Mouse (Mus musculus): ENCODE measurements at regions not wholly inside any gene's neighbourhood (a gene's known extent, or its start where the extent isn't known, plus 50 kb on each side); places are given as distances from the start of the nearest gene placed in this dataset.

GRCm38 (mm10) chr10:97966931-97967330 is 240.4 kb upstream of the C030005K15Rik start:
- Histone ChIP-seq H3K36me3 (ENCODE audit: control insufficient read depth, insufficient read depth, low read length) (no peaks in the 10 kb centered on the region), H3K27me3 (ENCODE audit: control insufficient read depth, insufficient read depth, low read length) (no peaks in the 10 kb centered on the region), H3K4me3 (ENCODE audit: control insufficient read depth, insufficient read depth, low read length) (no peak overlapping the region), H3K4me1 (replicated peaks; ENCODE audit: control insufficient read depth, insufficient read depth, low read length) (no peaks in the 10 kb centered on the region), H3K27ac (ENCODE audit: control insufficient read depth, insufficient read depth, low read length) (no peak overlapping the region)
- 89% methylated on average over 2 of the region's 2 CpGs for WGBS
- no peak for TF ChIP-seq CTCF (IDR thresholded peaks at IDR 0.05; ENCODE audit: borderline replicate concordance, control insufficient read depth, extremely low read depth, insufficient read depth, low read length, poor library complexity)
- TF ChIP-seq POLR2A (IDR thresholded peaks at IDR 0.05; ENCODE audit: control insufficient read depth, extremely low read depth, insufficient read depth, low read length, poor library complexity), result no peak
- DNase-seq, result no peak

DNA sequence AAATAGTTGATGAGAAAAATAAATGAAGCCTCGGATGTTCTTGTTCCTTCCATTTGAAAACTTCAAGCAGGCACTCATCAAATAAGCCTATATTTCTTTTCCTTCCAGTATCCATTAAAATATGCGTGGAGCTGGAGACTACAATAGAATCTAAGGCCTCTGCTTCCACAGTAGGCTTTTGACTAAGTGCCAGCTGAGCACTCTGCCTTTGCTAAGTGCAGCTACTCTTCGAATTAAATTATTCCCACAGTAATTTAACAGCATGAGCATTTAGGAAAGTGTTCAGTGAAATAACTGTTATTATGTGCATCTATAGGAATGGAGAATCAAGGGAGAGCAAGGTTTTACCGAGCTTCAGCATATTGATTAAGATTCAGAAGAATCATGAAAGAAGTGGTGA is 280.5 kb upstream of the C030005K15Rik start:
- TF ChIP-seq POLR2A (IDR thresholded peaks at IDR 0.05; ENCODE audit: control insufficient read depth, extremely low read depth, insufficient read depth, low read length, poor library complexity) (no peak), CTCF (IDR thresholded peaks at IDR 0.05; ENCODE audit: borderline replicate concordance, control insufficient read depth, extremely low read depth, insufficient read depth, low read length, poor library complexity) (no peak)
- Histone ChIP-seq H3K4me3 (ENCODE audit: control insufficient read depth, insufficient read depth, low read length) (no peak overlapping the region), H3K4me1 (replicated peaks; ENCODE audit: control insufficient read depth, insufficient read depth, low read length) (no peaks in the 10 kb centered on the region), H3K36me3 (ENCODE audit: control insufficient read depth, insufficient read depth, low read length) (no peaks in the 10 kb centered on the region), H3K27ac (ENCODE audit: control insufficient read depth, insufficient read depth, low read length) (no peak overlapping the region), H3K27me3 (ENCODE audit: control insufficient read depth, insufficient read depth, low read length) (no peaks in the 10 kb centered on the region)
- WGBS, result 66% methylated on average over 4 of the region's 4 CpGs
- no peak for DNase-seq

DNA sequence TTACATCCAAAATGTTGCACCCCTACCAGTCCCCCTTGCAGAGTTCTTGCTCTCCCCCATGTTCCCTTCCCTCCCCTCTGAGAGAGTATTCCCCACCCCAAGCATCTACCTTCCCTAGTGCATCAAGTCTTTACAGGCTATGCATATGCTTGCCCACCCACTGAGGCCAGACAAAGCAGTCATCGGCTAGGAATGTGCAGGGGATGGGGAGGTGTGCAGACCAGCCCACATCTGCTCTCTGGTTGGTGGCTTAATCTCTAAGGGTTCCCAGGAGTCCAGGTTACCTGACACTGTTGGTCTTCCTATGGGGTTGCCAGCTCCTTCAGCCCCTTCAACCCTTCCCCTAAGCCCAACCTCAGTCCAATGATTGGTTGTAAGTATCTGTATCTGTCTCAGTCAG is 281.8 kb upstream of the C030005K15Rik start:
- Histone ChIP-seq H3K36me3 (ENCODE audit: control insufficient read depth, insufficient read depth, low read length) (no peaks in the 10 kb centered on the region), H3K27ac (ENCODE audit: control insufficient read depth, insufficient read depth, low read length) (no peak overlapping the region), H3K4me1 (replicated peaks; ENCODE audit: control insufficient read depth, insufficient read depth, low read length) (no peaks in the 10 kb centered on the region), H3K4me3 (ENCODE audit: control insufficient read depth, insufficient read depth, low read length) (no peak overlapping the region), H3K27me3 (ENCODE audit: control insufficient read depth, insufficient read depth, low read length) (no peaks in the 10 kb centered on the region)
- 52% methylated on average over 1 of the region's 1 CpGs for WGBS
- TF ChIP-seq CTCF (IDR thresholded peaks at IDR 0.05; ENCODE audit: borderline replicate concordance, control insufficient read depth, extremely low read depth, insufficient read depth, low read length, poor library complexity), result no peak
- TF ChIP-seq POLR2A (IDR thresholded peaks at IDR 0.05; ENCODE audit: control insufficient read depth, extremely low read depth, insufficient read depth, low read length, poor library complexity), result no peak
- DNase-seq, result no peak

DNA sequence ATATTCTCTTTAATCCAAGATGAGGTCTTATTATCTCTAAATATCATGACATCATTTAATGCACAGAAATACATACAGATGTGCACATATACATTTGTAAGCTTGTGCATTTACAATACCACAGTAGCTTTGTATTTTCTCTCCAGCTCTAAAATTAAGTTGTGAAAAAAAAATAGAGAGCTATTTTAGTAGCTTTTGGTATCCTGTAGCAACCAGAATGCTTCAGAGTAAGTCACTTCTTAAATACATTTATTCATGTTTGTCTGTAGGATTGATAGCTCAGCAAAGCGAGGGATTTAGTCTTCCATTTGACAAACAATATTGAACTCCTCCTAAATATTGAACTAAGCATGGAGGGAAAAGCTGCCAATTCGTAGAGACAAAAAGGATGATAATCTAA is 286.4 kb upstream of the C030005K15Rik start:
- no peaks in the 10 kb centered on the region for H3K27me3 ChIP-seq (ENCODE audit: control insufficient read depth, insufficient read depth, low read length)
- no peak for DNase-seq
- no peaks in the 10 kb centered on the region for H3K4me1 ChIP-seq (replicated peaks; ENCODE audit: control insufficient read depth, insufficient read depth, low read length)
- TF ChIP-seq POLR2A (IDR thresholded peaks at IDR 0.05; ENCODE audit: control insufficient read depth, extremely low read depth, insufficient read depth, low read length, poor library complexity) (no peak), CTCF (IDR thresholded peaks at IDR 0.05; ENCODE audit: borderline replicate concordance, control insufficient read depth, extremely low read depth, insufficient read depth, low read length, poor library complexity) (no peak)
- H3K4me3 ChIP-seq (ENCODE audit: control insufficient read depth, insufficient read depth, low read length), result no peak overlapping the region
- no peak overlapping the region for H3K27ac ChIP-seq (ENCODE audit: control insufficient read depth, insufficient read depth, low read length)
- no peaks in the 10 kb centered on the region for H3K36me3 ChIP-seq (ENCODE audit: control insufficient read depth, insufficient read depth, low read length)
- WGBS, result 82% methylated on average over 2 of the region's 2 CpGs

DNA sequence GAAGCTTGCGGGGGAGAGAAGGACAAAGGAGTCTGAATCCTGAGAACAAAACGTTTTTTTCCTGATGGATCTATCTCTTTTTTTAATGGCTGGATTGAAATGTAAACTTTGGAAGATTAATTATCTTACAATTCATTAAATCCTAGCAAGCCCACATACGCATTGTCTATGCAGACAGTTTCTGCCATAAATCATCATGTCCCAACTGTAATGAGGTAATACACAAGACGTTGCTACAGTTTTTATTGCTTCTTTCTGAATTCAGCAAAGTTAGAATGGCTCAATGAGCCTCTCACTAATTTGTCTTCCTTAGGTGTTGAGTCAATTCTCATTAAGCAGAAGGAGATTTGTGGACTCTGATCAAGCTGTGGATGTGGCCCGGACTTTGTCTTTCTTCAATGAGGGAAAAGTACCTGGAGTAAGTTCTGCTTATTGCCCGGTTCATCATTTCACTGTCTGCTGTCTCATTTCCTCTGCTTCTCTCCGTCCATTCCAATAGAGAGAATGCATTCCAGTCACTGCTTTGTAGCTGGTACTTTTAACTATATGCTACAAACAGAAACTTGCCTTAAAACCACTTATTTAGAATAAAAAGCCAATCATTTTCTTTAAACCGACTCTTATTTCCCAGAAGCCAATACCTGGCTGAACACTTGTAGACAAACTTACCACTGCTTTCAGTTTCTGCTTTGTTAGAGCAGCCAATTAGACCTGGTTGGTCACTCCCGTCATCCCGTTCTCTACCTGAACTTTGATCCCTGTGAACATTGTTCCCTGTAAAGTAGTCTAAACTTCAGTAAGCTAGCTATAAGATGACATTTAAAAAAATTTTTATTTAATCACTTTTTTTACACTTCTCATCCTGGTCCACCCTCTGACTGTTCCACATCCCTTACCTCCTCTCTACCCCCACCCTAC is 288.7 kb upstream of the C030005K15Rik start:
- H3K27me3 ChIP-seq (ENCODE audit: control insufficient read depth, insufficient read depth, low read length), result no peaks in the 10 kb centered on the region
- no peak for DNase-seq
- no peak overlapping the region for H3K4me3 ChIP-seq (ENCODE audit: control insufficient read depth, insufficient read depth, low read length)
- no peak for TF ChIP-seq CTCF (IDR thresholded peaks at IDR 0.05; ENCODE audit: borderline replicate concordance, control insufficient read depth, extremely low read depth, insufficient read depth, low read length, poor library complexity)
- TF ChIP-seq POLR2A (IDR thresholded peaks at IDR 0.05; ENCODE audit: control insufficient read depth, extremely low read depth, insufficient read depth, low read length, poor library complexity), result no peak
- H3K36me3 ChIP-seq (ENCODE audit: control insufficient read depth, insufficient read depth, low read length), result no peaks in the 10 kb centered on the region
- no peaks in the 10 kb centered on the region for H3K4me1 ChIP-seq (replicated peaks; ENCODE audit: control insufficient read depth, insufficient read depth, low read length)
- H3K27ac ChIP-seq (ENCODE audit: control insufficient read depth, insufficient read depth, low read length), result no peak overlapping the region
- 83% methylated on average over 10 of the region's 10 CpGs for WGBS

GRCm38 (mm10) chr10:98016596-98017304 is 290.2 kb upstream of the C030005K15Rik start:
- no peaks in the 10 kb centered on the region for H3K4me1 ChIP-seq (replicated peaks; ENCODE audit: control insufficient read depth, insufficient read depth, low read length)
- 94% methylated on average over 2 of the region's 2 CpGs for WGBS
- H3K27ac ChIP-seq (ENCODE audit: control insufficient read depth, insufficient read depth, low read length), result no peak overlapping the region
- no peak for DNase-seq
- TF ChIP-seq CTCF (IDR thresholded peaks at IDR 0.05; ENCODE audit: borderline replicate concordance, control insufficient read depth, extremely low read depth, insufficient read depth, low read length, poor library complexity) (no peak), POLR2A (IDR thresholded peaks at IDR 0.05; ENCODE audit: control insufficient read depth, extremely low read depth, insufficient read depth, low read length, poor library complexity) (no peak)
- H3K36me3 ChIP-seq (ENCODE audit: control insufficient read depth, insufficient read depth, low read length), result no peaks in the 10 kb centered on the region
- H3K27me3 ChIP-seq (ENCODE audit: control insufficient read depth, insufficient read depth, low read length), result no peaks in the 10 kb centered on the region
- no peak overlapping the region for H3K4me3 ChIP-seq (ENCODE audit: control insufficient read depth, insufficient read depth, low read length)
